ENCODE assay signal across 29 mouse cellular contexts in the genomic region with DNA sequence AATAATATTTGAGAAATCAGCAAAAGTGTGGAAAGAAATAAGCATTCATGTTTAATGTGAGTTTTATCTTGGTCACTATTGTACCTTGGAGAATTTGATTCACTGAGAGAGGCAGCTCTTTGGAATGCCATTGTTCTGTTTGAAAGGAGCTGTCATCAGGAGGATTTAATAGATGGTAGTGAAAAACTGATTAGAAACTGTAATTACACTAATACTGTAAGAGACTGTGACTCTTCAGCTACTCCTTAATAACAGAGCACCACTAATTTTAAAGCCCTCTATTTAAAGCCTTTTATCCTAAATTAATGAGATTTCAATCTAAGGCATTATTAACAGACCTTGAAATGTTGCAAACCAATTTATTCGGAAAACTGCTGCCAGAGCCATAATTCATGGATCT.
DNase-seq lines count a peak whose midpoint lies in the region; ATAC-seq and TF ChIP-seq lines count a peak whose summit lies in the region.
"Had no signal": no experiment of that assay in that cellular context is flagged by ENCODE, and none has a peak within 500 bp of the region (broad histone marks: within the 10 kb centered on the region; RNA-seq: fewer than 3 reads in every experiment).

No protein-coding gene starts in this region.

- H3K27me3 ChIP-seq in forebrain, embryonic 15.5 days, result no peaks in the 10 kb centered on the region
- no peaks in the 10 kb centered on the region for H3K27me3 ChIP-seq in forebrain, embryonic 12.5 days
- no peaks in the 10 kb centered on the region for H3K27me3 ChIP-seq in forebrain, postnatal 0 days (ENCODE audit: insufficient read depth, low read length)
- H3K27me3 ChIP-seq: embryonic facial prominence, embryonic 13.5 days; hindbrain, embryonic 13.5 days had no signal

- H3K4me3 ChIP-seq in forebrain, embryonic 15.5 days, result no peak overlapping the region
- no peak overlapping the region for H3K4me3 ChIP-seq in forebrain, embryonic 12.5 days (replicated peaks)
- no peak overlapping the region for H3K4me3 ChIP-seq in forebrain, postnatal 0 days (ENCODE audit: low read depth, low read length)
- H3K4me3 ChIP-seq: embryonic facial prominence, embryonic 10.5 days; embryonic facial prominence, embryonic 13.5 days; erythroblast, embryonic 14.5 days; gastrocnemius, adult 2 months; hindbrain, embryonic 10.5 days; hindbrain, embryonic 13.5 days had no signal

- TF ChIP-seq POLR2A in brain, embryonic 14.5 days (IDR thresholded peaks at IDR 0.05; ENCODE audit: borderline replicate concordance, extremely low read depth, insufficient read depth, insufficient read length, poor library complexity, severe bottlenecking), result no peak

- TF ChIP-seq CTCF in brain, embryonic 14.5 days (IDR thresholded peaks at IDR 0.05; ENCODE audit: borderline replicate concordance, extremely low read depth, insufficient read depth, insufficient read length), result no peak
- no peak for TF ChIP-seq CTCF in forebrain, postnatal 0 days (IDR thresholded peaks at IDR 0.05; ENCODE audit: low read depth)

- no peak overlapping the region for H3K27ac ChIP-seq in forebrain, embryonic 15.5 days (replicated peaks)
- no peak overlapping the region for H3K27ac ChIP-seq in forebrain, embryonic 12.5 days
- H3K27ac ChIP-seq in forebrain, postnatal 0 days (ENCODE audit: low read depth, low read length), result no peak overlapping the region
- H3K27ac ChIP-seq: embryonic facial prominence, embryonic 10.5 days; embryonic facial prominence, embryonic 13.5 days; gastrocnemius, adult 2 months; hindbrain, embryonic 10.5 days; hindbrain, embryonic 13.5 days; hindbrain, postnatal 0 days had no signal

- H3K4me2 ChIP-seq in forebrain, embryonic 15.5 days (replicated peaks), result no peak overlapping the region
- no peak overlapping the region for H3K4me2 ChIP-seq in forebrain, embryonic 12.5 days
- H3K4me2 ChIP-seq in forebrain, postnatal 0 days (ENCODE audit: low read depth), result no peak overlapping the region
- H3K4me2 ChIP-seq: embryonic facial prominence, embryonic 13.5 days; heart, embryonic 11.5 days; hindbrain, embryonic 13.5 days had no signal

- no peaks in the 10 kb centered on the region for H3K9me3 ChIP-seq in forebrain, embryonic 15.5 days
- H3K9me3 ChIP-seq in forebrain, embryonic 12.5 days, result no peaks in the 10 kb centered on the region
- no peaks in the 10 kb centered on the region for H3K9me3 ChIP-seq in forebrain, postnatal 0 days (ENCODE audit: low read length)
- H3K9me3 ChIP-seq: embryonic facial prominence, embryonic 10.5 days; embryonic facial prominence, embryonic 13.5 days; hindbrain, embryonic 10.5 days; hindbrain, embryonic 13.5 days had no signal

- no peaks in the 10 kb centered on the region for H3K4me1 ChIP-seq in forebrain, embryonic 15.5 days
- H3K4me1 ChIP-seq in forebrain, embryonic 12.5 days, result no peaks in the 10 kb centered on the region
- no peaks in the 10 kb centered on the region for H3K4me1 ChIP-seq in forebrain, postnatal 0 days (ENCODE audit: insufficient read depth)
- H3K4me1 ChIP-seq: embryonic facial prominence, embryonic 10.5 days; embryonic facial prominence, embryonic 13.5 days; hindbrain, embryonic 10.5 days; hindbrain, embryonic 13.5 days had no signal

- ATAC-seq in forebrain, embryonic 15.5 days (replicated peaks), result peak; percentile 66
- ATAC-seq in forebrain, embryonic 12.5 days (ENCODE audit: low FRiP score), result no peak; the same call in 1 of the 2 replicates
- ATAC-seq in forebrain, postnatal 0 days, result peak; percentile 62; the same call in 1 of the 2 replicates
- ATAC-seq: activated CD4-positive, CD25-positive, alpha-beta regulatory T cell, adult 4 months; CD4-positive, CD25-positive, alpha-beta regulatory T cell, adult 4 months; hindbrain, postnatal 0 days; inflammation-experienced regulatory T-cells, adult 6 months; intestine, embryonic 16.5 days had no signal

- 29% methylated on average over 1 of the region's 1 CpGs for WGBS in forebrain, embryonic 15.5 days
- 55% methylated on average over 1 of the region's 1 CpGs for WGBS in forebrain, embryonic 12.5 days
- 22% methylated on average over 1 of the region's 1 CpGs for WGBS in forebrain, postnatal 0 days

- H3K36me3 ChIP-seq in forebrain, embryonic 15.5 days, result no peaks in the 10 kb centered on the region
- no peaks in the 10 kb centered on the region for H3K36me3 ChIP-seq in forebrain, embryonic 12.5 days (replicated peaks)
- no peaks in the 10 kb centered on the region for H3K36me3 ChIP-seq in forebrain, postnatal 0 days (ENCODE audit: insufficient read depth)
- H3K36me3 ChIP-seq: embryonic facial prominence, embryonic 10.5 days; embryonic facial prominence, embryonic 13.5 days; hindbrain, embryonic 10.5 days; hindbrain, embryonic 13.5 days had no signal

- DNase-seq in Muller cell, postnatal 12 days (ENCODE audit: inconsistent ontology term), result peak; percentile 4
- DNase-seq in brain, embryonic 14.5 days (ENCODE audit: low read depth), result peak; percentile 44
- DNase-seq in forebrain, postnatal 0 days, result no peak
- DNase-seq in lung, postnatal 36 days, result no peak
- DNase-seq: adrenal gland, adult 8-10 months; adrenal gland, postnatal 25 days; cerebellum, adult 11-12 months; cerebellum, adult 8-10 months; cerebellum, postnatal 10 days; cerebellum, postnatal 36 days; embryo, embryonic 11 days; gastrocnemius, adult 2 months; gastrocnemius, postnatal 14 days; heart, adult 11 months; heart, postnatal 36 days; kidney, adult 18-20 months had no signal

- H3K9ac ChIP-seq in forebrain, embryonic 15.5 days (replicated peaks), result no peak overlapping the region
- H3K9ac ChIP-seq in forebrain, embryonic 12.5 days, result no peak overlapping the region
- H3K9ac ChIP-seq in forebrain, postnatal 0 days, result no peak overlapping the region
- H3K9ac ChIP-seq: embryonic facial prominence, embryonic 13.5 days; hindbrain, embryonic 13.5 days had no signal

Comparison
In these comparisons a context has a peak if more than half of its experiments do, and no peak if none do; other contexts are left out.
1. DNase-seq: peak in Muller cell, postnatal 12 days (single experiment) and brain, embryonic 14.5 days (single experiment); none in forebrain, postnatal 0 days (single experiment) and lung, postnatal 36 days (single experiment).